Mouse (Mus musculus): ENCODE measurements at regions not wholly inside any gene's neighbourhood (a gene's known extent, or its start where the extent isn't known, plus 50 kb on each side); places are given as distances from the start of the nearest gene placed in this dataset.

DNA sequence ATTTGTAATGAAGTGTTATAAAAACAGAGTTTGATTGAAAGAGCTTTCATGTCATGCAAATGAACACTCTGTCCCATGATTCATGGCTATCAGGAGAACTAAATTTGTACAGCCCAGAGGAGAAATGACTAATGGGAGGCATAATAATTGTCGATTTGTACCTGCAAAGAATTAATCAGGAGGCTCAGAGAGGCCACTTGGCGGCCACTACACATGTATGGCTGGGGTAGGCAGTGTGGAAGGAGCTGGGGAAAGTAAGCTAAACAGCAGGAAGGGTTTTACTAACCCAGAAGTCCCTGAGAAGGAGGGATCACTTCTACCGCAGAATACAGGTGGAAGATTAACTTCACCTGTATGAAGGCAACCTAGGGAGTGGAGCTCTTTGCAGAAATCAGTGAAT, 145.9 kb upstream of the Vstm2b start:
- DNase-seq (ENCODE audit: low spot score): no peak

DNA sequence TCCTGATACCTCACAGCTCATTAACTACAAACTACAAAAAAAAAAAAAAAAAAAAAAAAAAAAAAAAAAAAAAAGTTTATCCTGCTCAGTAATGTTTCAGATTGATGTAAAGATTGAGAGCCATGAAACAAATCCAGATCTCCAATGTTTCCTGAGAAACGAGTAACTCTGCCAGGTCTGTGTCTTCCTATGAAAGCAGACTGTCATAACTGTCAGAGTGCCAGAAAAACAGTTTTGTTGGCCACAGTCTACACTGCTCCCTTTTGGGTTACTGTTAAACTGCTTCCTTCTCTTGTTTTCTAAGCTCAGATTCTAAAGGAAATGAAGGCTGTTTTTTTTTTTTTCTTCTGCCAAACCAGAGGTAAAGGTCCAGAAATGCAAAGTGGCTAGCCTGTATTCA, 144.6 kb upstream of the Vstm2b start:
- no peak for DNase-seq (ENCODE audit: low spot score)

DNA sequence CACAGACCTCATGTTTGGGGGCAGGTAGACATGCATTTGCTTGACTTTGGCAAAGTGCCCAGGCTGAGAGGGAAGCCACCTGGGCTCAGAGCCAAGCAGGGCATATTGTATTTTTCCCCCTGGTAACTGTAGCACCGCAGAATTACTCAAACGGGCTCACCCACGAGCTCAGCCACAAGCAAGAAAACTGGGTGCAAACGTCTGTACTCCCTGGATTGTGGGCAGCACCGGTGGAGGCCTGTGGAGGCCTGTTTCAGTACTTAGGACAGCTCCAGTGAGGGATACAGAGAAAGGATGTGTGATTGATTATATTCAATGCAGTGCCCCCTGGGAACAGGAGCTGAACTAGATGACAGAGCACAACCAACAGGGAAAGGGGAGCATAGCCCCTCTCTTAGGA, 135.6 kb upstream of the Vstm2b start:
- no peak for DNase-seq (ENCODE audit: low spot score)

DNA sequence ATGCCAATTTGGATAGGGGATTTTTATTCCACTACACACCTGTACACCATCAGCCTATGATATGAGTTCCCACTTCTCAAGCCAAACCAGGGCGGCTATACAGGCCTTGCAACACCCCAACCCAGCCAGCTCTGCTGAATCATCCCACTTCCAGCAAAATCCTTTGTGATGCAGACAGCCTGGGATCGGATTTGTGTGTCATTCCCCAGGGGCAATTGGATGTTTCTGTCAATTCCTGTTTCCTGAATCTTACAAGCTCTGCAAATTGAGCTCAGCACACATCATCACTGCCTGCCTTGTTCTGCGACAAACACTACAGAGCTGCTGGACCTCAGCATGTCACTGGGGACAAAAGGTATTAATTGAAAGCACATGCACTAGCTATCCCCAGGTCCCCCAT, 132.0 kb upstream of the Vstm2b start:
- no peak for DNase-seq (ENCODE audit: low spot score)

DNA sequence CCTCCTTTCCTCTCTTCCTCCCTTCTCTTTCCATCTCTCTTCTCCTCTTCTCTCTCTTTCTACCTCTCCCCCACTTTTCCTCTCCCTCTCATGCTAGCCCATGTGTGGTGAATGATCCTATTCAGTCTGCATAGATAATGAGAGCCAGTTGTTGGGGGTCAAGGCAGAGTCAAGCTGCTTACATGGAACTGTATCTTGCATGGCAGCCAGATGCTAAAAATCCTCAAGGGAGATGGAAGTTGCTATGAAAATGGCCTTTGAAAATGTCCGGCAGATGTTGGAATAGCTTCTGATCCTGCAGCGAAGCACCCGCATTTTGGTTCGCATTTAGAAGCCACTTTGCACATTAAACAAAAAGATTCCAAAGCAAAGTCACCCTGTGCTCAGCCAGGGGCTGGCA, 121.9 kb upstream of the Vstm2b start:
- no peak for DNase-seq (ENCODE audit: low spot score)

DNA sequence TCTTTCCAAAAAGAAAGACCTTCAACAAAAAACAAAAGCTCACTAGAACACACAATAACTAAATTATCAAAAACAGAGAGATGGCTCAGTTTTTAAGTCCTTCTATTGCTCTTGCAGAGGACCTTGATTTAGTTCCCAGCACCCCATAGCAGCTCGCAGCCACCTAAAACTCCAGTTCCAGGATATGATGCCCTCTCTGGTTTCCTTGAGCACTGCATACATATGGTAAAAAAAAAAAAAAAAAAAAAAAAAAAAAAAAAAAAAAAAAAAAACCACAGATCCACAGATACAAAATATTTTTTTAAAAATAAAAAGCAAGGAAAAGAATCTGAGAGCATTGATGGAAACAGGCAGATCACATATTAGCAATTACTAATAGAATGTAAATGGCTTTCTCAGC, 113.2 kb upstream of the Vstm2b start:
- no peak for DNase-seq (ENCODE audit: low spot score)

DNA sequence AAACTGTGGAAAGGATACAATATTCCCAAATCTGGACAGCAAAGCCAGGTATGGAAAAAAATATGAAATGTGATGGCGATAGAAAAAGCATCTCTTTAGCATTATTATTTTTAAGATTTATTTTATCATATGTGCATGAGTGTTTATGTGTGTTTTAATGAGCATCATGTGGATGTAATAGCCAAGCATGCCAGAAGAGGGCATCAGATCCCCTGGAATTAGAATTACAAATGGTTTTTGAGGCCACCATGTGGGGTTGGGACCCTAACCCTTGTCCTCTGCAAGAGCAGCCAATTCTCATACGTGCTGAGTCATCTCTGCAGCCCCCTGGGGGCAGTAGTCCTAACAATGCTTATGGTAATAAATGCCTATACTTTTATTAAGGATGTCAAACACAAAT, 111.4 kb upstream of the Vstm2b start:
- no peak for DNase-seq (ENCODE audit: low spot score)

DNA sequence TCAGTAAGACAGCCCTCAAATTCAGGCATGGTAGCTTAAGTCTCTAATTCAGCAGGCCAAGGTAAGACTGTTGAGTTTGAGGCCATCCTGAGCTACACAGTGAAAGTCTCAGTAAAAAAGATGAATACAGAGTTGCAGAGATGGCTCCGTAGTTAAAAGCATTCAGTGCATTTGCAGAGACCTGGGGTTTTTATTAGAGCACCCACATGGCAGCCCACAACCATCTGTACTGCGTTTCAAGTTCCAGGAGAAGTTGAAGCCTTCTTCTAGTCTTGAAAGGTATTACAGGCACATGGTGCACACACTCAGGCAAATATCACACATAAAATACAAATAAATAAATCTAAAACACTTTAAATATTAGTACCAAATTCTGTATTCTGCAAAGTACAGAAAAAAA, 109.6 kb upstream of the Vstm2b start:
- no peak for DNase-seq (ENCODE audit: low spot score)

DNA sequence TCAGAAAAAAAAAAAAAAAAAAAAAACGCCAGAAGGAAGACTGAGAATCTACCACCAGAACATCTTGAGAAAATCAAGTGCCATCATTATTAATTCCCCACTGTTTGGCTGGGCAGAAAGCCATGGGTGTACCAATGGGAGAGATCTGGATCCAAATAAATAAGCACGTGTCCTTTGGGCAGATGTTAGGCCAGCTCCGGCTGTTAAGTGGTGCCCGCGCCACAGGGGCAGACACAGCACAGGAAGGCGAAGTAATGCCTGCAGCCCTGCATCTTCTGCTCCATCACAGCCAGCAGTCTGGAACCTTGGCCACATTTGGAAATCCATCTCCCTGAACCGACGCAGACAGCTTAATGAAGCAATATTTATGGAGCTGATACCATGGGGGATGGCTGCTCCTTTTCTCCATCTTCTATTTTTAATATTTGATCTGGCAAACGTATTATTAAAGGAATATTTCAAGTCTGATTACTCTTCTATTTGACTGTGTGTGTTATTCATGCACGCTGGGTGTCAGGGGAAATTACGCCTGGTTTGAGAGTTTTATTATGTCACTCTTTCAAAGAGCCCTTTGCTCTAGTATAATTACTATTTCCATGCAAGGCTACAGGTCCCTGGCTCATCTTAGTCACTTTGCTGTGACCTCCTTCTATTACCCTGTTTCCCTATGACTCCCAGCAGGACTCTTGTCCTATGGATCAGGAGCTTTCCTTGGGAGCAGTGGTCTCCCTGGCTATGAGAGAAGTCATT, 103.5 kb upstream of the Vstm2b start:
- DNase-seq (ENCODE audit: low spot score): no peak

DNA sequence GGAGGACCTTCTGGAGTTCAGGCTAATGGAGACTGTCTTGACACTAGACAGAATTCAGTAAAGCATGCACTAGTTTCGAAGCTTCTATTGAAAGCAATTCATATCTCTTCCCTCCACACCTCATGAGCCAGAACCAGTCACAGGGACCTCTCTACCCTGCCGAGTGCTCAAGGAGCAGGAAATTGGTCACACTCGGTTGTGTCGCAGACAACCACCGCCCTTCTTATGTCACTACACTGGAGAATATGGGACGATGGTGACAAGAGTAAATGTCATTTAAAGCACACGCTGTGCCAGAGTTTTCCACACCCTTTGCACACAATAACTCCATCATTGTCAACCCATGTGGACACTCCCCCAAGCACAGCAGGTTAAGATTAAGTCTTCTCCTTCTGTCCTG, 98.3 kb upstream of the Vstm2b start:
- DNase-seq (ENCODE audit: low spot score): no peak

DNA sequence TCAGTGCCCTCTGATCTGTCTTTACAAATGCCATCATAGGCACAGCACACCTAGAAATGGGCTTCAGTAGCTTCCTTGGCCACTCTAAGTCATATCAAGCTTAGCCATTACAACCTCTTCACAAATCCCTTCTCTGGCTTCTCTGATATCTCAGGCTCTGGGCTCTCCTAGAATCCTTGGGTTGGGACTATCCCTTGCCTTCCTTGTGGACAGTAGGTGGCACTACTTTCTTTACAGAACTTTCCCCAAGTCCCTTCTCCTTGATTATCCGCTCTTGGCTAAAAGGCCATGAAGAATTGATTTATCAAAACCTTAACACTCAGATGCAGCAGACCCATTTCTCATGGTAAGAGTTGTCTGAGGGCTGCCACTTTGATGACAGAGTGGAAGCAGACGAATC, 96.8 kb upstream of the Vstm2b start:
- no peak for DNase-seq (ENCODE audit: low spot score)

DNA sequence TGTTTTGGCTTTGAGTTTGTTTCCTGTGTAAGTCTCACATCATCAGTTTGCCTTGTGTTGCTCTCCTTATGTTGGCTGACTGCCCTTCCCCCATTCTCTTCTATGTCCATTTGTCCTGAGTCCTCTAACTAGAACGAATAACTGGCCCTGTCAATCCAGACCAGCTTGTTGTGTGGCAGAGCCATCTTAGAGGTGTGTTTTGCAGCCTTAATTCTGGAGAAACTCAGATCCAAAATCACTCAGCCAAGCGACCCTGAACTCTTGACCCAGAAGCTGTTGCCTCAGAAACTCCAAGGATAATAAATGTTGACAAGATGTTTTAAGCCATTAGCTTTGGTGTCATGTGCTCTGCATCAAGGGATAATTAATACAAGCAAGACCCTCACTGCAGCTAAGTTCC, 92.9 kb upstream of the Vstm2b start:
- no peak for DNase-seq (ENCODE audit: low spot score)

DNA sequence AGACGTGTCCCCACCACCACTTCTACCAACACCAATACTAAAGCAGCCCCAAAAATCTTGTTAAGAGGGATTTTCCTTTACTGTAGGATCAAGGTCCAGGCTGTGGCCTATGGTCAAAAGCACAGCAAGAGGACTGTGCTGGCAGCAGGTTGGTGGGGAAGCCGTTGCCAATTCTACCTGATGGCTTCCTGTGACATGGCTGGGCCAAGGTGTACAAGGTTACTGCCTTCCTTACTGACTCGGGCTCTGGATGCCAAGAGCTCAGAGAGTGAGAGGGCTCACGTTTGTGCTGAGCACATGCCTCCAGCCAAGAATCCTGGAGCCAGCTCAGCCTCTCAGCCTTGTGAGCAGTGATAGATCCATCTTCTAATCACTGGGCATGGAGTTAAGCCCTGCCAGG, 92.3 kb upstream of the Vstm2b start:
- no peak for DNase-seq (ENCODE audit: low spot score)

DNA sequence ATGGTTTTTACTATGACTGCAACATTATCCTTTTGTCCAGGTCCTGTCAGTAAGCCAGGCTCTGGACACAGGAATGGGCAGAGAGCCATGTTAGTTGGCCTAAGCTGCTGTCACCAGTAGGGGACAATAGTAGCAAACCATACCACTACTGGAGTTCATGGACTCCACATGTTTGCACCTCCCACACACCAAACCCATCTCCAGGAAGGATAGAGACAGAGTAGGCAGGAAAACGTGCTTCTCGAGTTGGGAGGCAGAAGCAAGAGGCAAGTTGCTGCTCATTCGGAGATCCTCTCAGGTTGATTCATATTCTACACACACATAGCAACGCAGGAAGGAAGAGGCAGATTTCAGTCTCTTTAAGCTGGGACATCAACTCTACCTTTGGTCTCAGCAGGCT, 85.2 kb upstream of the Vstm2b start:
- no peak for DNase-seq (ENCODE audit: low spot score)

DNA sequence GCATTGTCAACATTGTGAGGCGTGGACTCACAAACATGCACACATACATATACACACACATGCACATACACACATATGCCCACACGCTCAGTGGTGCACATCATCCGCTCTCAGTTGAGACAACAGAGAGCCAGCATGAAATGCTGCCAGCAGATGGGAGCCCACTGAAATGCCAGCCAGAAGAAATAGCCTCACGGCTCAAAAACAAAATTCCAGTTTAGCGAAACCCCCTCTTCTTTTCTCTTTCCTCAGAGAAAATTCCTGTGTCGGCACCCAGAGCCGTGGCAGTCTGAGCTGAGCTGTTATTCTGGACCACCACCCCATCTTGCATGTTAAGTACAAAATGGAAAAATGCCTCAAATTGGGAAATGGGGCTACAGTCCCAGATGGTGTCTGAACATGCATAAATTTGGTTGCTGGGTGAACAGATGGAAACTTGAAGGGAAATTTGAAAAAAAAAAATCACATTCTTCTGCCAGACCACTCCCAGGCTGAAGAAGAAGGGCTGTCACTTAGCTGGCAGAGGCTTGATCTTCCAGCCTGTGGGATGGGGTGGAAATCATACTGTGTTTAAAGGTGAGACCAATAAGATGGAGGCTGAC, 72.9 kb upstream of the Vstm2b start:
- no peak for DNase-seq (ENCODE audit: low spot score)

DNA sequence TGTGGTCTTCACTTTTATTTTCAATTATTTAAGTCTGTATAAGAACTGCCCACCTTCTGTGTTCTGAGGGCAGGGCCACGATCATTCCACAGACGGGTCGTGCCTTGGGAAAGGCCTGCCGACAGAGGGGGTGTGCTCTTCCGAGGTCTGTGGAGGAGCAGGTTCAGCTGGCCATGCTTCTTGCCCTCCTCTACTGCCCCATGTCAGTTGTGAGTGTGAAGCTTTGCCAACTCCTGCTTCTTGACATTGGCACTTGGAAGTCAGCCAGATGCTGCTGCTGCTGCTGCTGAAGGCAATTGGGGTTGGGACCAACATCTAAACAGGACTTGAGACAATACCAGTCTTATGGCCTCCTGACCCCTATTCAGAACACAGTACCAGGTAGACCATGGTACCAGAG, 68.6 kb upstream of the Vstm2b start:
- DNase-seq (ENCODE audit: low spot score): no peak

DNA sequence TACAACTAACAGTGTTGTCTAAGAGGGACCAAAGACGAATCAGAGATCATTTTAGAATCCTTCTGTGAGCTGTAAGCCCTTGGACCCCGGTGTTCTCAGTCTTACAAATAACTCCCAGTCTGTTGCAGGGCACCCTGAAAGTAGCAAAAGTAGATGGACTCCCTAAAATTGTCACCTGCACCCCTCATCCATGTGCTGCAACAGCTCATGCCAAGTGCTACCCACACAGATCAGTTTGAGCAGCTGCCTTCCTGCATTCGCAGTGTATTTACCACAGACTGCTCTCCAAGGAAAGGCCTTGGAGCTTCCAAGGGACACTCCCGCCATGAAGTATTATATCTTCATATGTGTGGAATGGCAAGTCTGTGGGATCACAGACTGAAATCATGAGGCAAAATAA, 66.5 kb upstream of the Vstm2b start:
- DNase-seq (ENCODE audit: low spot score): no peak

DNA sequence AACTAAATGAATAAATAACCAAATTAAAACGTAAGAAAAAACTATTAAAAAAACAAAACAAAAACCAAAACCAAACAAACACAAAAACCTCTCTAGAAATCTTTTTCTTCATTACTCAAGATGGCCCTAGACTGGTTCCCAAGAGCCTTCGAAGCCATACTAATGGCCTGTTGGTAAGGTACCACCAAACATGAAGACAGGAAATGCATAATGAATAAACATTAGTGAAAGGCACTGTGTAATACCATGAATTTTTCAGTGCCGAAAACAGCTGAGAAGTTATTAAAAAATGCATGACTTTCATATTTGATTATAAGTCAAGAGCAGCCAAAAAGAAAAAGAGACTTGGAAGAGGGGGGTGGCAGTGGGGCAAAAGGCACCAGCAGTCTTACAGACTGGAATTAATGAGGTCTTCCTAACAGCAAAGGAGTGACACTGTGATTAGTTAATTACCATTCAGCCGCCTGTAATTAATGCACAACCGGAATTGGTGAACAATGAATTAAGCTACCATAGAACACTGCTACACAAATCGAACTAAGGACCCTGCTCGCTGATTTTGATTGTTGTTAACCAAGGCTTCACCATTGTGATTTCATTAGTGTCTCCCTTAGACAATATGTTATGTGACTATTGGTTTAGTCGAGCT, 55.7 kb upstream of the Vstm2b start:
- DNase-seq (ENCODE audit: low spot score): no peak

DNA sequence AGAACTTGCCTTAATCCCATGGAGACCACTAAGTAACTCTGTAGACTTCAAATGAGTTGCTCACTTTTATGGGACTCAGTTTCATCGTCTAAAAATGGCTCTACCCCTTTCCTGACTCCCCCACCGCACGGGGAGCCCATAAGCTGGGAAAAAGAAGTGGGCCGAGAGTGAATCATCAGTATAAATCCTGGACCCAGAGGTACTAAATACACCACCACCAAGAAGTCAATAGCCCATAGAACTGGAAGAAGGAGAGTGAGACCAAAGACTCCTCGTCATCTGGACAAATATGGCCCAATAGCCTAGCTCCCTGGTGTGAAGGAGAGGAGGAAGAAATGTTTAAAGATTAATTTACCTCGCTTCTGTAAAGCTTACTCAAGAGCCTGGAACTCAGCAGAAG, 51.6 kb upstream of the Vstm2b start:
- DNase-seq (ENCODE audit: low spot score): no peak
